Mouse (Mus musculus) embryonic stem cell, embryonic (primary cell): Measurements from ENCODE around the gene Chkb.

Experiments
- CTCF ChIA-PET, 4 experiments: fragments of 300-600 bp in 2 of 4; fragments of 350-600 bp in 2 of 4; sonication (Branson Sonifier 250); formaldehyde crosslinking; loops; one replicate each; lab custom pipeline; 2022; ENCODE audit warnings: inconsistent platforms in 2 of 4; lab: Charles Lee
- POLR2A ChIA-PET, 4 experiments: fragments of 300-600 bp in 2 of 4; fragments of 350-600 bp in 2 of 4; sonication (Branson Sonifier 250); formaldehyde crosslinking; loops; one replicate each; lab custom pipeline; 2022; ENCODE audit warnings: antibody characterized with exemption in 4 of 4, inconsistent platforms in 1 of 4; lab: Charles Lee

The Chkb gene

GRCm38 (mm10) chr15:89430341-89430740, 633 bp upstream of the Chkb start:
- ChIA-PET POLR2A (interaction anchor here in 3 of 4 experiments (0.6 to 3.6 kb wide), 38 partner anchors 9 to 722 kb away, joined by 3 to 50 read pairs (median 4); partner anchors contain the start of genes Lmf2 (in 2 of the 3), Ncaph2 (in 2 of the 3), Sco2 (in 2 of the 3) and Tymp (in 2 of the 3)), CTCF (interaction anchor here in 3 of 4 experiments (0.6 to 2.5 kb wide), 14 partner anchors 11 to 685 kb away, joined by 3 to 18 read pairs (median 4); partner anchors contain the start of genes Sco2 (in 3 of the 3), Arsa (in 1 of the 3), Mapk8ip2 (in 1 of the 3) and Odf3b (in 1 of the 3))

GRCm38 (mm10) chr15:89428821-89429351, 822 bp downstream of the Chkb start:
- CTCF ChIA-PET: interaction anchor here in 2 of 4 experiments (1.0 to 2.5 kb wide), 7 partner anchors 14 to 217 kb away, joined by 3 to 18 read pairs (median 3); partner anchors contain the start of genes Mapk8ip2 (in 1 of the 2), Ppp6r2 (in 1 of the 2) and Sco2 (in 1 of the 2)
- POLR2A ChIA-PET: interaction anchor here in 3 of 4 experiments (0.6 to 3.6 kb wide), 44 partner anchors 9 to 803 kb away, joined by 3 to 50 read pairs (median 4); partner anchors contain the start of genes Lmf2 (in 3 of the 3), Ncaph2 (in 3 of the 3), Adm2 (in 2 of the 3) and Odf3b (in 2 of the 3)

- ChIA-PET POLR2A (interaction anchor here in 2 of 4 experiments (0.7 to 3.6 kb wide), 13 partner anchors 8 to 120 kb away, joined by 3 to 50 read pairs (median 4); partner anchors contain the start of genes Sco2 (in 2 of the 2), Adm2 (in 1 of the 2), Arsa (in 1 of the 2) and Lmf2 (in 1 of the 2)), CTCF (interaction anchor here in 1 of 4 experiments (1.0 to 1.1 kb wide), 2 partner anchors 100 to 119 kb away, joined by 3 read pairs; no protein-coding TSS in a partner anchor)
These were observed 1.4 kb downstream of the Chkb start for GRCm38 (mm10) chr15:89428136-89428790.

- POLR2A ChIA-PET: interaction anchor here in 2 of 4 experiments (1.1 to 1.7 kb wide), 4 partner anchors 16 to 53 kb away, joined by 3 to 9 read pairs (median 6); partner anchors contain the start of gene Sco2 (in 1 of the 2)
- CTCF ChIA-PET: no interaction called here
These were observed 3.0 kb downstream of the Chkb start for GRCm38 (mm10) chr15:89426716-89427115.

- CTCF ChIA-PET: interaction anchor here (0.6 to 1.7 kb wide), 7 partner anchors 52 to 297 kb away, joined by 3 to 7 read pairs (median 3); partner anchors contain the start of genes Sco2 (in 3 of the 4) and Hdac10 (in 1 of the 4)
- POLR2A ChIA-PET: interaction anchor here in 3 of 4 experiments (0.6 to 2.0 kb wide), 41 partner anchors 9 to 717 kb away, joined by 3 to 19 read pairs (median 4); partner anchors contain the start of genes Lmf2 (in 3 of the 3), Ncaph2 (in 3 of the 3), Sco2 (in 3 of the 3) and Odf3b (in 2 of the 3)
These were observed 4.0 kb downstream of the Chkb start, which contains the start of gene Cpt1b for GRCm38 (mm10) chr15:89425711-89426121. Gene Cpt1b, minus strand, starts transcription at chr15:89425863.

- CTCF ChIA-PET: interaction anchor here in 3 of 4 experiments (1.0 to 1.7 kb wide), 3 partner anchors 51 to 296 kb away, joined by 3 to 6 read pairs (median 4); partner anchors contain the start of genes Hdac10 (in 1 of the 3) and Sco2 (in 1 of the 3)
- POLR2A ChIA-PET: interaction anchor here (0.5 to 2.0 kb wide), 17 partner anchors 10 to 694 kb away, joined by 3 to 19 read pairs (median 5); partner anchors contain the start of genes Odf3b (in 2 of the 4), Lmf2 (in 1 of the 4), Mapk8ip2 (in 1 of the 4) and Ncaph2 (in 1 of the 4)
These were observed 5.1 kb downstream of the Chkb start for GRCm38 (mm10) chr15:89424621-89425020.

GRCm38 (mm10) chr15:89421938-89422337, 7.8 kb downstream of the Chkb start:
- ChIA-PET POLR2A (interaction anchor here in 1 of 4 experiments (0.9 kb wide), 1 partner anchor 43 kb away, joined by 3 read pairs; no protein-coding TSS in a partner anchor), CTCF (no interaction called here)

- CTCF ChIA-PET: interaction anchor here in 1 of 4 experiments (0.7 kb wide), 1 partner anchor 31 kb away, joined by 5 read pairs; no protein-coding TSS in a partner anchor
- POLR2A ChIA-PET: interaction anchor here in 1 of 4 experiments (1.6 to 1.8 kb wide), 2 partner anchors 10 to 13 kb away, joined by 3 to 8 read pairs; partner anchors contain the start of gene Cpt1b
These were observed 14.4 kb downstream of the Chkb start for GRCm38 (mm10) chr15:89415282-89415681.

- ChIA-PET POLR2A (interaction anchor here in 1 of 4 experiments (0.6 to 0.8 kb wide), 2 partner anchors 15 to 36 kb away, joined by 3 read pairs; partner anchors contain the start of genes Cpt1b and Sco2), CTCF (interaction anchor here in 1 of 4 experiments (1.1 kb wide), 1 partner anchor 37 kb away, joined by 4 read pairs; the partner anchor contains the start of gene Sco2)
These were observed 19.6 kb downstream of the Chkb start, which contains the start of gene Syce3 for GRCm38 (mm10) chr15:89410118-89410517. Gene Syce3, minus strand, starts transcription at chr15:89410503.

- POLR2A ChIA-PET: no interaction called here
- CTCF ChIA-PET: interaction anchor here in 1 of 4 experiments (0.6 kb wide), 2 partner anchors 34 to 174 kb away, joined by 3 to 7 read pairs; no protein-coding TSS in a partner anchor
These were observed 23.0 kb downstream of the Chkb start for GRCm38 (mm10) chr15:89406691-89407090.

- ChIA-PET POLR2A (interaction anchor here in 2 of 4 experiments (0.9 to 1.9 kb wide), 7 partner anchors 8 to 31 kb away, joined by 3 to 7 read pairs (median 3); partner anchors contain the start of genes Cpt1b (in 2 of the 2), Sco2 (in 2 of the 2) and Odf3b (in 1 of the 2)), CTCF (interaction anchor here (0.5 to 1.7 kb wide), 5 partner anchors 12 to 989 kb away, joined by 3 to 7 read pairs (median 5); partner anchors contain the start of gene Sco2 (in 2 of the 4))
These were observed 24.7 kb downstream of the Chkb start for GRCm38 (mm10) chr15:89404831-89405623.

GRCm38 (mm10) chr15:89402471-89402870, 27.2 kb downstream of the Chkb start:
- ChIA-PET CTCF (interaction anchor here in 1 of 4 experiments (0.8 kb wide), 1 partner anchor 14 kb away, joined by 3 read pairs; no protein-coding TSS in a partner anchor), POLR2A (interaction anchor here in 2 of 4 experiments (0.6 to 4.9 kb wide), 7 partner anchors 10 to 49 kb away, joined by 3 to 22 read pairs (median 4); partner anchors contain the start of genes C730034F03Rik (in 1 of the 2), Chkb (in 1 of the 2), Gm44502 (in 1 of the 2) and Klhdc7b (in 1 of the 2))

GRCm38 (mm10) chr15:89399716-89400115, 30.0 kb downstream of the Chkb start:
- POLR2A ChIA-PET: interaction anchor here in 2 of 4 experiments (0.8 to 4.9 kb wide), 6 partner anchors 13 to 35 kb away, joined by 3 to 28 read pairs (median 10); partner anchors contain the start of genes Sco2 (in 2 of the 2) and Cpt1b (in 1 of the 2)

GRCm38 (mm10) chr15:89398146-89398545, 31.6 kb downstream of the Chkb start:
- ChIA-PET CTCF (interaction anchor here in 1 of 4 experiments (0.7 kb wide), 1 partner anchor 24 kb away, joined by 3 read pairs; no protein-coding TSS in a partner anchor), POLR2A (interaction anchor here in 3 of 4 experiments (0.8 to 4.9 kb wide), 5 partner anchors 12 to 31 kb away, joined by 3 to 28 read pairs (median 7); partner anchors contain the start of genes Sco2 (in 2 of the 3), C730034F03Rik (in 1 of the 3), Chkb (in 1 of the 3) and Gm44502 (in 1 of the 3))

More at GRCm38 (mm10) chr15:89399716-89400115, 30.0 kb downstream of the Chkb start:
- CTCF ChIA-PET: interaction anchor here in 2 of 4 experiments (0.6 to 1.3 kb wide), 3 partner anchors 26 to 70 kb away, joined by 3 to 5 read pairs (median 3); partner anchors contain the start of gene Sco2 (in 1 of the 2)

- ChIA-PET CTCF (no interaction called here), POLR2A (interaction anchor here in 1 of 4 experiments (0.9 to 4.4 kb wide), 3 partner anchors 8 to 39 kb away, joined by 3 to 28 read pairs (median 6); no protein-coding TSS in a partner anchor)
These were observed 32.8 kb downstream of the Chkb start for GRCm38 (mm10) chr15:89396883-89397282.
